Mouse (Mus musculus) stomach, embryonic 15.5 days (tissue): ENCODE data around the gene A3galt2. TPM values are rescaled to one million over a fixed set of nuclear protein-coding genes. Genes with fewer than 3 reads are reported as not detected.

ENCODE experiments used
- ATAC-seq: fragments of 200-750 bp; cut with Nextera tagmentation; 2 replicates; pipeline ENCODE4 v1.8.0; 2017; ENCODE audit warnings: low read depth, moderate number of reproducible peaks, moderate TSS enrichment; ENCODE audit not compliant: insufficient read depth, low FRiP score
- H3K27ac ChIP-seq: fragments of 300-500 bp; sonication (generic); 2 replicates; pipeline ENCODE4 v1.5.1; 2015; ENCODE audit warnings: mild to moderate bottlenecking, inconsistent platforms
- H3K27me3 ChIP-seq: fragments of 300-500 bp; sonication (generic); replicated peaks from 2 replicates; pipeline ENCODE4 v1.6.1; 2015; ENCODE audit warnings: inconsistent platforms
- H3K36me3 ChIP-seq: fragments of 300-500 bp; sonication (generic); 2 replicates; pipeline ENCODE4 v1.6.1; 2015; ENCODE audit warnings: inconsistent platforms
- H3K4me1 ChIP-seq: fragments of 300-500 bp; sonication (generic); 2 replicates; pipeline ENCODE4 v1.6.1; 2015; ENCODE audit warnings: inconsistent platforms
- H3K4me2 ChIP-seq: fragments of 300-500 bp; sonication (generic); 2 replicates; pipeline ENCODE4 v1.6.1; 2015; ENCODE audit warnings: mild to moderate bottlenecking, inconsistent platforms
- H3K4me3 ChIP-seq: fragments of 300-500 bp; sonication (generic); replicated peaks from 2 replicates; pipeline ENCODE4 v1.5.1; 2015; ENCODE audit warnings: inconsistent platforms
- H3K9ac ChIP-seq: fragments of 300-500 bp; sonication (generic); 2 replicates; pipeline ENCODE4 v1.6.1; 2015; ENCODE audit warnings: inconsistent platforms
- H3K9me3 ChIP-seq: fragments of 300-500 bp; sonication (generic); 2 replicates; pipeline ENCODE4 v1.6.1; 2016; ENCODE audit warnings: inconsistent platforms
- WGBS: fragments of 180-500 bp; shearing (Covaris S2); methylation state at CpG from one replicate; pipeline ENCODE4 v1.1.7; 2015; 5-methylcytosine and 5-hydroxymethylcytosine counted together
- polyA plus RNA-seq: library from polyadenylated mRNA; unstranded; fragments of >200 nt; fragmentation: Nextera tagmentation; extraction: Ambion mirVana; gene quantifications from 2 replicates; pipeline ENCODE4 v1.2.1, GENCODE M21; 2015

The A3galt2 gene
- polyA plus RNA-seq: 0.09 and 0.14 TPM in 2 replicates

- no peak within 1 kb of the TSS for H3K4me2 ChIP-seq
- WGBS: 74% methylated on average over 3 of the region's 3 CpGs
These were observed at the start of gene A3galt2 for GRCm38 (mm10) chr4:128755064-128755463. Gene A3galt2 (plus strand): TSS chr4:128755364.

GRCm38 (mm10) chr4:128706626-128707025, 48.5 kb upstream of the A3galt2 start:
- WGBS: 10% methylated on average over 9 of the region's 9 CpGs
- ATAC-seq: no peak
- H3K27me3 ChIP-seq: no peaks in the 10 kb centered on the region
- no peak overlapping the region for H3K27ac ChIP-seq
- no peak overlapping the region for H3K9ac ChIP-seq
- no peak overlapping the region for H3K4me3 ChIP-seq
- H3K4me1 ChIP-seq: peaks cover 10% of the 10 kb centered on the region
- no peaks in the 10 kb centered on the region for H3K36me3 ChIP-seq
- H3K4me2 ChIP-seq: no peak overlapping the region
- H3K9me3 ChIP-seq: no peaks in the 10 kb centered on the region

More at GRCm38 (mm10) chr4:128755064-128755463, at the start of gene A3galt2:
- Histone ChIP-seq H3K9me3 (no peaks in the 10 kb centered on the region), H3K27me3 (no peaks in the 10 kb centered on the region), H3K27ac (no peak within 1 kb of the TSS), H3K4me1 (no peaks in the 10 kb centered on the region), H3K9ac (no peak within 1 kb of the TSS), H3K4me3 (no peak within 1 kb of the TSS), H3K36me3 (peaks cover 34% of the 10 kb centered on the region)
- ATAC-seq: no peak

GRCm38 (mm10) chr4:128707384-128707783, 47.8 kb upstream of the A3galt2 start:
- WGBS: 42% methylated on average over 4 of the region's 4 CpGs
- ATAC-seq: no peak
- no peaks in the 10 kb centered on the region for H3K9me3 ChIP-seq

GRCm38 (mm10) chr4:128709061-128709780, 45.9 kb upstream of the A3galt2 start:
- WGBS: 78% methylated on average over 15 of the region's 15 CpGs
- ATAC-seq: no peak
- no peak overlapping the region for H3K9ac ChIP-seq
- no peak overlapping the region for H3K4me2 ChIP-seq
- peaks cover 21% of the 10 kb centered on the region for H3K4me1 ChIP-seq
- H3K4me3 ChIP-seq: no peak overlapping the region
- no peak overlapping the region for H3K27ac ChIP-seq
- H3K36me3 ChIP-seq: no peaks in the 10 kb centered on the region
- H3K27me3 ChIP-seq: no peaks in the 10 kb centered on the region
- H3K9me3 ChIP-seq: no peaks in the 10 kb centered on the region

More at GRCm38 (mm10) chr4:128707384-128707783, 47.8 kb upstream of the A3galt2 start:
- H3K4me3 ChIP-seq: no peak overlapping the region
- H3K9ac ChIP-seq: no peak overlapping the region
- H3K36me3 ChIP-seq: no peaks in the 10 kb centered on the region
- peaks cover 18% of the 10 kb centered on the region for H3K4me1 ChIP-seq
- H3K27me3 ChIP-seq: no peaks in the 10 kb centered on the region
- H3K27ac ChIP-seq: no peak overlapping the region
- H3K4me2 ChIP-seq: no peak overlapping the region

- no peak for ATAC-seq
- Histone ChIP-seq H3K9ac (no peak overlapping the region), H3K4me3 (no peak overlapping the region), H3K27ac (no peak overlapping the region), H3K27me3 (no peaks in the 10 kb centered on the region), H3K36me3 (no peaks in the 10 kb centered on the region), H3K4me1 (peaks cover 24% of the 10 kb centered on the region), H3K9me3 (no peaks in the 10 kb centered on the region), H3K4me2 (no peak overlapping the region)
- 91% methylated on average over 12 of the region's 12 CpGs for WGBS
These were observed 45.4 kb upstream of the A3galt2 start for GRCm38 (mm10) chr4:128709781-128710166.

GRCm38 (mm10) chr4:128710286-128710685, 44.9 kb upstream of the A3galt2 start:
- peaks cover 29% of the 10 kb centered on the region for H3K4me1 ChIP-seq
- H3K4me3 ChIP-seq: no peak overlapping the region
- no peak overlapping the region for H3K4me2 ChIP-seq
- no peaks in the 10 kb centered on the region for H3K9me3 ChIP-seq
- 87% methylated on average over 6 of the region's 6 CpGs for WGBS
- no peak overlapping the region for H3K9ac ChIP-seq
- H3K27ac ChIP-seq: no peak overlapping the region
- ATAC-seq: no peak
- H3K36me3 ChIP-seq: no peaks in the 10 kb centered on the region
- H3K27me3 ChIP-seq: no peaks in the 10 kb centered on the region

- H3K27me3 ChIP-seq: no peaks in the 10 kb centered on the region
- peaks cover 34% of the 10 kb centered on the region for H3K4me1 ChIP-seq
- no peak for ATAC-seq
- H3K9me3 ChIP-seq: no peaks in the 10 kb centered on the region
- no peak overlapping the region for H3K27ac ChIP-seq
- 78% methylated on average over 9 of the region's 9 CpGs for WGBS
- no peak overlapping the region for H3K9ac ChIP-seq
- H3K4me3 ChIP-seq: no peak overlapping the region
- no peaks in the 10 kb centered on the region for H3K36me3 ChIP-seq
- H3K4me2 ChIP-seq: no peak overlapping the region
These were observed 44.4 kb upstream of the A3galt2 start for GRCm38 (mm10) chr4:128710800-128711199.

- H3K9me3 ChIP-seq: no peaks in the 10 kb centered on the region
- 0 out of 2 replicates have a peak overlapping the region, but pooled peaks have one; percentile 11 for H3K9ac ChIP-seq
- peak overlapping the region; percentile 28 for H3K4me3 ChIP-seq
- H3K4me2 ChIP-seq: peak overlapping the region; percentile 59
- ATAC-seq: peak; percentile 61; the same call in 1 of the 2 replicates
- WGBS: 5% methylated on average over 24 of the region's 24 CpGs
- no peaks in the 10 kb centered on the region for H3K36me3 ChIP-seq
- peak overlapping the region; percentile 63 for H3K27ac ChIP-seq
- H3K4me1 ChIP-seq: peaks cover 40% of the 10 kb centered on the region
- no peaks in the 10 kb centered on the region for H3K27me3 ChIP-seq
These were observed 43.6 kb upstream of the A3galt2 start for GRCm38 (mm10) chr4:128711455-128712135.

GRCm38 (mm10) chr4:128712136-128712655, 43.0 kb upstream of the A3galt2 start:
- Histone ChIP-seq H3K27me3 (no peaks in the 10 kb centered on the region), H3K4me3 (peak overlapping the region; percentile 28), H3K9ac (0 out of 2 replicates have a peak overlapping the region, but pooled peaks have one; percentile 11), H3K4me1 (peaks cover 39% of the 10 kb centered on the region), H3K9me3 (no peaks in the 10 kb centered on the region), H3K36me3 (no peaks in the 10 kb centered on the region), H3K27ac (peak overlapping the region; percentile 63), H3K4me2 (peak overlapping the region; percentile 59)
- WGBS: 46% methylated on average over 13 of the region's 13 CpGs
- no peak for ATAC-seq

GRCm38 (mm10) chr4:128712941-128713340, 42.2 kb upstream of the A3galt2 start:
- Histone ChIP-seq H3K4me1 (peaks cover 39% of the 10 kb centered on the region), H3K9ac (no peak overlapping the region), H3K36me3 (no peaks in the 10 kb centered on the region), H3K27ac (no peak overlapping the region), H3K4me3 (no peak overlapping the region), H3K9me3 (no peaks in the 10 kb centered on the region), H3K4me2 (no peak overlapping the region), H3K27me3 (no peaks in the 10 kb centered on the region)
- ATAC-seq: no peak
- WGBS: 82% methylated on average over 6 of the region's 6 CpGs

- Histone ChIP-seq H3K4me1 (peaks cover 52% of the 10 kb centered on the region), H3K4me3 (no peak overlapping the region), H3K9ac (no peak overlapping the region), H3K27me3 (no peaks in the 10 kb centered on the region), H3K4me2 (peak overlapping the region; percentile 43), H3K9me3 (no peaks in the 10 kb centered on the region), H3K27ac (peak overlapping the region; percentile 76), H3K36me3 (no peaks in the 10 kb centered on the region)
- WGBS: 13% methylated on average over 14 of the region's 14 CpGs
- ATAC-seq: peak; percentile 75
These were observed 39.6 kb upstream of the A3galt2 start for GRCm38 (mm10) chr4:128715241-128716204.
